Mouse (Mus musculus) midbrain, embryonic 11.5 days (tissue): ENCODE results near the gene Il17ra. TPM values are rescaled to one million over a fixed set of nuclear protein-coding genes. Genes with fewer than 3 reads are reported as not detected.

Experiments
- ATAC-seq: fragments of 200-750 bp; cut with Nextera tagmentation; 2 replicates; pipeline ENCODE4 v1.8.0; 2017; ENCODE audit warnings: moderate TSS enrichment, moderate library complexity; ENCODE audit not compliant: low FRiP score
- DNase-seq: peaks from one replicate; pipeline ENCODE4 v3.0.0; 2015; ENCODE audit warnings: low spot score; ENCODE audit errors: missing footprints
- H3K27ac ChIP-seq: fragments of 300-500 bp; sonication (generic); 2 replicates; pipeline ENCODE4 v1.5.1; 2014; ENCODE audit warnings: low read depth, low read length
- H3K27me3 ChIP-seq: fragments of 300-500 bp; sonication (generic); 2 replicates; pipeline ENCODE4 v1.6.1; 2014; ENCODE audit warnings: mild to moderate bottlenecking, low read length, moderate library complexity, mixed read lengths; ENCODE audit not compliant: control insufficient read depth, insufficient read depth
- H3K36me3 ChIP-seq: fragments of 300-500 bp; sonication (generic); 2 replicates; pipeline ENCODE4 v1.6.1; 2014; ENCODE audit warnings: mild to moderate bottlenecking, low read length, moderate library complexity, mixed read lengths; ENCODE audit not compliant: control insufficient read depth, insufficient read depth
- H3K4me1 ChIP-seq: fragments of 300-500 bp; sonication (generic); 2 replicates; pipeline ENCODE4 v1.6.1; 2014; ENCODE audit warnings: low read length; ENCODE audit not compliant: control insufficient read depth, insufficient read depth
- H3K4me2 ChIP-seq: fragments of 300-500 bp; sonication (generic); 2 replicates; pipeline ENCODE4 v1.6.1; 2014; ENCODE audit warnings: mild to moderate bottlenecking, moderate library complexity
- H3K4me3 ChIP-seq: fragments of 300-500 bp; sonication (generic); 2 replicates; pipeline ENCODE4 v1.5.1; 2014; ENCODE audit warnings: low read depth, low read length
- H3K9ac ChIP-seq: fragments of 300-500 bp; sonication (generic); 2 replicates; pipeline ENCODE4 v1.6.1; 2014; ENCODE audit warnings: low read length
- H3K9me3 ChIP-seq: fragments of 300-500 bp; sonication (generic); 2 replicates; pipeline ENCODE4 v1.6.1; 2016; ENCODE audit warnings: low read length; ENCODE audit not compliant: control insufficient read depth
- WGBS: fragments of 180-500 bp; shearing (Covaris S2); extraction: QIAGEN DNeasy Blood & Tissue Kit; methylation state at CpG from one replicate; pipeline ENCODE4 v1.1.7; 2014; 5-methylcytosine and 5-hydroxymethylcytosine counted together
- polyA plus RNA-seq: library from polyadenylated mRNA; unstranded; fragments of >200 nt; fragmentation: Nextera tagmentation; extraction: Ambion mirVana; gene quantifications from 2 replicates; pipeline ENCODE4 v1.2.1, GENCODE M21; 2014

The Il17ra gene
- polyA plus RNA-seq, 1 experiment from 2014 or later = 1.6 TPM

DNA sequence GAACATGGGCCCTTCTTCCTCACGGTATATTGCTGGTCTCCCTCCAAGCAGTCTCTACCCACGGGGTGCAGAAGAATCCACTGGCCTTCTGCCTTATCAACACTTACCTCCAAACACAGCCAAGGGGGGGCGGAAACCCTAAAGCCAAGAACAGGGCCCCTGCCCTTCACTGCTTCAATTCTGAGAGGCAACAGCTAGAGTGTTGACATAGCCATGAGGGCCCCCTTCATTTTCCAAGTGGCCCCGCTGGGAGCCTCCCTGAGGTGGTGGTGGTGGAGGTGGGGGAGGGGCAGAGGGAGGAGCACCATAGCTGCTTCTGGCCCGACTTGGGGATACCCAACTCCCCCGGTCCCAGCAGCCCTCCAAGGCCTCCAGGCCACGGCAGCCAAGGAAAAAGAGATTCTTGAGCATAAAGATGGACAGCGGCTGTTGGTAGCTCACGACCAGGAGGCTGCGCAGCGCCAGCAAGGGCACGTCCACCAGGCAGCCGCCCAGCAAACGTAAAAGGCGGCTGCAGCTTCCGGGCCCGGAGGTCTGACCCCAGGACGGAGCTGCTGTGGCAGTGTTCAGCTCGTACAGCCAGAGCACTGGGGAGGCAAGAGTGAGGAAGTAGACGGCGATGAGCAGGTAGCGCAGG, 28.9 kb downstream of the Il17ra start:
- peak; percentile 91 for DNase-seq
- H3K36me3 ChIP-seq = no peaks in the 10 kb centered on the region
- H3K27ac ChIP-seq = no peak overlapping the region
- H3K4me3 ChIP-seq = peak overlapping the region; percentile 66
- H3K4me1 ChIP-seq = peaks cover 14% of the 10 kb centered on the region
- H3K9me3 ChIP-seq = no peaks in the 10 kb centered on the region
- H3K9ac ChIP-seq = peak overlapping the region; percentile 36; the same call in 1 of the 2 replicates
- H3K27me3 ChIP-seq = peaks cover 15% of the 10 kb centered on the region
- no peak for ATAC-seq
- 12% methylated on average over 22 of the region's 22 CpGs for WGBS
- peak overlapping the region; percentile 80 for H3K4me2 ChIP-seq

DNA sequence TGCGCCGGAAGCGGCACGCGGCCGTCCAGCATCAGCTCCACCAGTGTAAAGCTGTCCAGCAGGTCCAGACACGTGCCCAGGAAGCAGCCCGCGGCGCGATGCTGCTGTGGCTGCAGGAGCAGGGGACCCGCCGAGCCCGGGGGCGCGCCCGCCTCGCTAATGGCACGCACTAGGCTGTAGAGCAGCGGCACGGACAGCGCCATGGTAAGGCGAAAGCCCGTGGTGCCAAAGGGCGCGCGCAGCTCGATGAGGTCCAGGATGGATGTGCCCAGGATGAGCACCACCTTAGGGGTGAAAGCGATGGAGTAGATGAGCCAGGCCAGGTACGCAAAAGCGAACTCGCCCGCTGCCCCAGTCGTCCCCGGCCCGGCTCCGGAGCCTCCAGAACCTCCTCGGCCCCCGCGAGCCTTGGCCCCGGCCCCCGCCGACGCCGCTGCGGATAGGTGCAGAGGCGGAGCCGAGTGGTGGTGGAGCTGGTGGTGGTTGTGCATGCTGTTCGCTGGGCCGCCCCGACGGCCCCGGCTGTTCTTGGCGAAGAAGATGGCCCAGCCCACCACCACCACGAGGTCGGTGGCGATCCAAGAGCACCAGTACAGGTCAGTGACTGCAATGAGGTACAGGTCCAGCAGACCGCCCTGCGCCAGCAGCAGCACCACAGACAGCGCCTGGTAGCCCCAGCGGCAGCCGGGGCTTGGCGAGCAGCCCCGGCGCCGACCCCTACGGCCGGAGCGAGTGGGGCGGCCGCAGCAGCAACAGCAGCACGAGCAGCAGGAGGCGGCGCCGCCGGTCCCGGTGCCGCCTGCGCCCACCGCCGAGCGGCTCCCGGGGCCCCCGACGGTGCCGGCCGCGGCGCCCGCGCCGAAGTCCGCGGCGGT, 29.7 kb downstream of the Il17ra start:
- Histone ChIP-seq H3K27me3 (peaks cover 15% of the 10 kb centered on the region), H3K4me2 (peak overlapping the region; percentile 80), H3K36me3 (no peaks in the 10 kb centered on the region), H3K9ac (peak overlapping the region; percentile 78), H3K27ac (peak overlapping the region; percentile 80; the same call in 1 of the 2 replicates), H3K9me3 (no peaks in the 10 kb centered on the region), H3K4me3 (peak overlapping the region; percentile 66), H3K4me1 (peaks cover 14% of the 10 kb centered on the region)
- WGBS = under 1% methylated on average over 90 of the region's 95 CpGs
- ATAC-seq = peak; percentile 19
- peak; percentile 92 for DNase-seq

DNA sequence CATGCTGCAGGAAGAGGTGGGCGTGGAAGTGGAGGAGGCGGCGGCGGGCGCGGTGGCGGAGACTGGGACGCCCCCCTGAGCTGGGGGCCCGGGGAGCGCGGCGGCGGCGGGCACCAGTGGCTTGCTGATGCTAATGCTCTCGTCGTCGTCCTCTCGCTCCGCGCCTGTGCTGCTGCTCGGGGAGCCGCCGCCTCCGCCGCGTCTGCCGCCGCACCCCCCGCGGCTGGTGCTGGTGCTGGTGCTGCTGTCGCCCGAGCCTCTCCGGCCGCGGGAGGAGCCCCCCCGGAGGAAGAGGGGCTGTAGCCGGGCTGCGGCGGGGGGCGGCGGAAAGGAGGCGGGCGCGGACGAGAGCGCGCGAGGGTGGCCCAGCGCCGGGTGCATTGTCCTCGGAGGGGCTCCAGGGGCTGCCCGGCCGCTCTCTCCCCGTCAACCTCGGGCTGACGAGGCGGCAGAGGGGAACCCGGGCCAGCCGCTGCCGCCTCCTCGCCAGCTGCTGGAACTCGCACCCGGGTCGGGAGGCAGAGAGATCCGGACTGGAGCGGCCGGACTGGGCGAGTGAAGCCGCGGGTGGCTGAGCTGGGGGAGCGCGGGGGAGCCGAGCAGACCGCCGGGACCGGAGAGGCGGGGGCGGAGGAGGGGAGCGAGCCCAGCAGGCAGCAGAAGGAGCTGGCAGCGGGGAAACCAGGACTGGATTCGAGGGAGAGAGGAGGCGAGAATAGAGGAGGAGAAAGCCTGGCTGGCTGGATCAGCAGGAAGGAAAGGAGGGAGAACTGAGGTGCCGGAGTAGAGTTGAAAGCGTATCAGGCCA, 30.5 kb downstream of the Il17ra start, which contains the start of gene Tmem121b:
Tmem121b (minus strand) TSS at position 434 of the 808 bp plus-strand sequence.
- no peaks in the 10 kb centered on the region for H3K9me3 ChIP-seq
- under 1% methylated on average over 60 of the region's 84 CpGs for WGBS
- ATAC-seq (peak; percentile 89), DNase-seq (peak; percentile 97)
- H3K4me1 ChIP-seq = peaks cover 14% of the 10 kb centered on the region
- H3K36me3 ChIP-seq = no peaks in the 10 kb centered on the region
- H3K27ac ChIP-seq = peak within 1 kb of the TSS; percentile 80
- H3K27me3 ChIP-seq = peaks cover 15% of the 10 kb centered on the region
- H3K4me3 ChIP-seq = peak within 1 kb of the TSS; percentile 66
- H3K4me2 ChIP-seq = peak within 1 kb of the TSS; percentile 80
- peak within 1 kb of the TSS; percentile 78 for H3K9ac ChIP-seq

DNA sequence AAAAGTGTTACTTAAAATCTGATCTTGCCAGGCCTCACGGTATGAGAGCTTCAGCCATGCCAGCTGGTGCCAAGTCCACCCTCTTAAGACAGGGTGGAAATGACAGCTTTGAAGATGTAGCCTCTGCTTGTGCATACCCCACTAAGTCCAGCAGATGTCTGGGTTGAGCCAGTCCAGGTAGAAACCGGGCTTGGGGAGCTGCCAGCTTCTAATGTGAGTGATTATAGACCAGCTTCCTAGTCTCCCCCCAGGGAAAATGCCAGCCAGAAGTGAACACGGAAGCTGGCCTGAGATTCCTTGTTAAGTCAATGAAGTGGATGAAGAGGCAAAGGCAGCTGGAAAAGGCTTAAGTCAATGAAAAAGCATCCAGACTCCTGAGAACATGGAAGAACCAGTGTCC, 33.5 kb downstream of the Il17ra start:
- no peaks in the 10 kb centered on the region for H3K36me3 ChIP-seq
- no peak overlapping the region for H3K4me3 ChIP-seq
- no peak overlapping the region for H3K9ac ChIP-seq
- H3K4me2 ChIP-seq = no peak overlapping the region
- DNase-seq (no peak), ATAC-seq (no peak)
- WGBS = 64% methylated on average over 3 of the region's 3 CpGs
- peaks cover 3% of the 10 kb centered on the region for H3K9me3 ChIP-seq
- peaks cover 14% of the 10 kb centered on the region for H3K4me1 ChIP-seq
- H3K27ac ChIP-seq = no peak overlapping the region
- H3K27me3 ChIP-seq = peaks cover 15% of the 10 kb centered on the region

DNA sequence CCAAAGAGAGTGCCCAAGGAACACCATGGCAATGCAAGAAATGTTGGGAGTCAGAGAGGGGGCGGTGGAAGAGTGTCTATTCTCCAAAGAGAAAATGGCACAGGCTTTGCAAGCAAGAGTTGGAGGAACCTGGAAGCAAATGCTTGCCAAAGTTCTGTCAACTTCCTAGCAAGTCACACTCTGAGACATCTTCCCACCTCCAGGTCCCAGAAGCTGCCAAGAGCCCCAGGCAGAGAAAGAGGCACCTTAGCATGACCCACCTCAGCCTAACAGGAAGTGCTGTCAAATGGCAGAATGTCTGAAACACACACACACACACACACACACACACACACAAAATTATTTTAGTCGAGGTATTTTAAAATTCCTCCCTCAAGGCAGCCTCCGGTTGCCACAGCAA, 41.0 kb downstream of the Il17ra start:
- Histone ChIP-seq H3K4me1 (no peaks in the 10 kb centered on the region), H3K9me3 (peaks cover 3% of the 10 kb centered on the region), H3K4me2 (no peak overlapping the region), H3K27ac (no peak overlapping the region), H3K9ac (no peak overlapping the region), H3K27me3 (no peaks in the 10 kb centered on the region), H3K36me3 (no peaks in the 10 kb centered on the region), H3K4me3 (no peak overlapping the region)
- ATAC-seq (no peak), DNase-seq (no peak)
- WGBS = 74% methylated on average over 3 of the region's 3 CpGs

DNA sequence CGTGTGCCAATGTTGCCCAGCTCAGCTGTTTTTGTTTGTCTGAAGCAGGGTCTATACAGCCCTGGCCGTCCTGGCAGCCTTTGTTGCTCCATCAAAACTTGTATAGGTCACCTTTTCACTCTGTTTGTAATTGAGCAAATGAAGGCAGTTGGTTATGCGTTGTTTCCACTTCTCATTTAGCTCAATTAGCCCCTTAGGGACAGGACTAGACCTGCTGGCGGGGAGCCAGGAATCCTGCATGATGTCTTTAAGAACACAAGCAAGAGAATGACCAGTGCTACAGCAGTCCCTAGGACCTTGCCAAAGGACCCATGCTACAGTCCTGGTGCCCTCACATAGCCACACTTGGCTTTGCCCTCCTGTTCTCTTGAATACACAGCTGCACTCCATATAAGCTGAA, 42.5 kb downstream of the Il17ra start:
- H3K27me3 ChIP-seq = no peaks in the 10 kb centered on the region
- ATAC-seq = no peak
- no peaks in the 10 kb centered on the region for H3K4me1 ChIP-seq
- no peaks in the 10 kb centered on the region for H3K36me3 ChIP-seq
- peaks cover 1% of the 10 kb centered on the region for H3K9me3 ChIP-seq
- 87% methylated on average over 4 of the region's 4 CpGs for WGBS
- DNase-seq = peak; percentile 37
- no peak overlapping the region for H3K4me3 ChIP-seq
- H3K4me2 ChIP-seq = no peak overlapping the region
- no peak overlapping the region for H3K9ac ChIP-seq
- no peak overlapping the region for H3K27ac ChIP-seq

DNA sequence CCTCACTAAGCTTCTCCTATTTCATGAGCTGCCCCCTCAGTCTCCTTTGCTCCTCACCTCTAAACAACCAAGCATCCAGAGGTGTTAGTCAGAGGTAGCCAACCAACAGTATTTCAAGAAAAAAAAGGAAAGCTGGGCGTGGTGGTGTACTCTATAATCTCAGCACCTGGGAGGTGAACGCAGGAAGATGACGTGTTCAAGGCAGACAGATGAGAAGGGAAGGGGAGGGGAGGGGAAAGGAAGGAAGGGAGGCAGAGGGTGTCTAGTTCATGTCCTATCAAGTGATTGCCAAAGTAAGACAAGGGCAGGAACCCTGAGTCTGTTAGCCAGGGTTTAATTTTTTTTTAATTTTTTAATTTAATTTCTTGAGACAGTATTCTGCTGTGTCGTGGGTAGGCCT, 45.6 kb downstream of the Il17ra start:
- H3K36me3 ChIP-seq = no peaks in the 10 kb centered on the region
- no peak for ATAC-seq
- no peak overlapping the region for H3K4me3 ChIP-seq

DNA sequence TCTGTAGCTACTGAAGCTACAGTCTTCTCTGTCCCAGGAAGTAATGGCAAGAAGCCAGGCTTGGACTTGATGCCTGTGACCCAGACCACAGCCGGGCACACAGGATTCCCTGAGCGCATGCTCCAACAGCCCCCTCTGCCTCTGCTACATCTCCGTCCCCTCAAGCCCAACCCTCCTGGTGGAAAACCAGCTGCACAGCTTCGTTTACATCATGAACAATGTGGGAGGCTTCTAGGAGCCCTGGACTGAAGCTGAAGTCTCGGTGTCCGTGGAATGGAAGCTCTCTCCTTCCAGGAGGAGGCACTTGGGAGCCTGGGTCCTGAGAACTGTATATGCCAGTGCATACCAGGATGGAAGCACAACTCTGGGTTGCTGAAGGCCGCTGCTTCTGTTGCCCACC, 46.9 kb downstream of the Il17ra start:
- Histone ChIP-seq H3K9me3 (no peaks in the 10 kb centered on the region), H3K9ac (no peak overlapping the region), H3K27me3 (no peaks in the 10 kb centered on the region), H3K4me2 (no peak overlapping the region), H3K36me3 (no peaks in the 10 kb centered on the region), H3K4me3 (no peak overlapping the region), H3K4me1 (no peaks in the 10 kb centered on the region), H3K27ac (no peak overlapping the region)
- 87% methylated on average over 7 of the region's 7 CpGs for whole genome bisulfite sequencing
- DNase-seq (no peak), ATAC-seq (no peak)

More for the DNA sequence above, 45.6 kb downstream of the Il17ra start:
- no peak for DNase-seq
- Histone ChIP-seq H3K4me2 (no peak overlapping the region), H3K27ac (no peak overlapping the region), H3K9me3 (no peaks in the 10 kb centered on the region), H3K9ac (no peak overlapping the region), H3K4me1 (no peaks in the 10 kb centered on the region), H3K27me3 (no peaks in the 10 kb centered on the region)
- WGBS = 90% methylated on average over 4 of the region's 4 CpGs
